ENCODE assay signal across 1 mouse cellular context in genomic region chr2:155819449-155820251, GRCm38 (mm10).
TF ChIP-seq lines count a peak whose summit lies in the region.

No protein-coding gene starts in this region.

TF ChIP-seq in MEL, 35 proteins besides CTCF, POLR2A, EP300 and RAD21 (continued from another document):
- TF ChIP-seq USF1 (IDR thresholded peaks at IDR 0.05; ENCODE audit: low read depth, low read length) (no peak), NRF1 (IDR thresholded peaks at IDR 0.05; ENCODE audit: insufficient read depth, low read depth, low read length, poor library complexity, severe bottlenecking) (no peak), USF2 (IDR thresholded peaks at IDR 0.05; ENCODE audit: borderline replicate concordance in 1 of 2, insufficient read depth in 1 of 2, low read depth in 1 of 2, low read length in 2 of 2) (no peak), ZNF384 (IDR thresholded peaks at IDR 0.05; ENCODE audit: low read depth, low read length) (no peak), ZKSCAN1 (IDR thresholded peaks at IDR 0.05; ENCODE audit: low read depth, low read length) (no peak), POLR2AphosphoS2 (IDR thresholded peaks at IDR 0.05; ENCODE audit: low read length) (no peak), ELF1 (IDR thresholded peaks at IDR 0.05; ENCODE audit: low read depth, low read length) (no peak), ETS1 (IDR thresholded peaks at IDR 0.05; ENCODE audit: low read depth, low read length) (no peak), MAZ (IDR thresholded peaks at IDR 0.05; ENCODE audit: low read depth, low read length) (no peak), E2F4 (IDR thresholded peaks at IDR 0.05; ENCODE audit: borderline replicate concordance, low read depth, low read length) (no peak), SMC3 (IDR thresholded peaks at IDR 0.05; ENCODE audit: low read depth, low read length) (no peak), MAX (IDR thresholded peaks at IDR 0.05; ENCODE audit: low read length) (no peak)
TF ChIP-seq in MEL: peak in this region for 0.
